Mouse (Mus musculus) intestine, postnatal 0 days (tissue): ENCODE measurements at regions not wholly inside any gene's neighbourhood (a gene's known extent, or its start where the extent isn't known, plus 50 kb on each side); places are given as distances from the start of the nearest gene placed in this dataset.

Experiments used
- ATAC-seq: fragments of 200-750 bp; cut with Nextera tagmentation; 2 replicates; pipeline ENCODE4 v1.8.0; 2017; ENCODE audit warnings: mild to moderate bottlenecking, moderate TSS enrichment, moderate library complexity
- H3K27ac ChIP-seq: fragments of 300-500 bp; sonication (generic); 2 replicates; pipeline ENCODE4 v1.5.1; 2014; ENCODE audit warnings: mild to moderate bottlenecking, low read depth, low read length, moderate library complexity
- H3K27me3 ChIP-seq: fragments of 300-500 bp; sonication (generic); replicated peaks from 2 replicates; pipeline ENCODE4 v1.6.1; 2014; ENCODE audit warnings: low read length, mixed read lengths; ENCODE audit not compliant: control insufficient read depth, insufficient read depth
- H3K36me3 ChIP-seq: fragments of 300-500 bp; sonication (generic); 2 replicates; pipeline ENCODE4 v1.6.1; 2014; ENCODE audit warnings: mild to moderate bottlenecking, moderate library complexity; ENCODE audit not compliant: control insufficient read depth, insufficient read depth
- H3K4me1 ChIP-seq: fragments of 300-500 bp; sonication (generic); replicated peaks from 2 replicates; pipeline ENCODE4 v1.6.1; 2014; ENCODE audit warnings: antibody characterized with exemption, low read length, mixed read lengths; ENCODE audit not compliant: control insufficient read depth, insufficient read depth
- H3K4me2 ChIP-seq: fragments of 300-500 bp; sonication (generic); replicated peaks from 2 replicates; pipeline ENCODE4 v1.6.1; 2014; ENCODE audit warnings: low read depth, mild to moderate bottlenecking, moderate library complexity
- H3K4me3 ChIP-seq: fragments of 300-500 bp; sonication (generic); 2 replicates; pipeline ENCODE4 v1.5.1; 2014; ENCODE audit warnings: low read depth, low read length
- H3K9ac ChIP-seq: fragments of 300-500 bp; sonication (generic); 2 replicates; pipeline ENCODE4 v1.6.1; 2014; ENCODE audit warnings: mild to moderate bottlenecking, low read depth, low read length
- H3K9me3 ChIP-seq: fragments of 300-500 bp; sonication (generic); 2 replicates; pipeline ENCODE4 v1.6.1; 2016; ENCODE audit warnings: mixed run types; ENCODE audit not compliant: control insufficient read depth
- CTCF ChIP-seq: sonication (generic); IDR thresholded peaks from 2 replicates; pipeline ENCODE4 v1.5.1; 2016; ENCODE audit warnings: low read depth, mild to moderate bottlenecking, control low read depth, antibody characterized with exemption, moderate library complexity
- WGBS: fragments of 180-500 bp; shearing (Covaris S2); extraction: QIAGEN DNeasy Blood & Tissue Kit; methylation state at CpG from one replicate; pipeline ENCODE4 v1.1.7; 2014; 5-methylcytosine and 5-hydroxymethylcytosine counted together

DNA sequence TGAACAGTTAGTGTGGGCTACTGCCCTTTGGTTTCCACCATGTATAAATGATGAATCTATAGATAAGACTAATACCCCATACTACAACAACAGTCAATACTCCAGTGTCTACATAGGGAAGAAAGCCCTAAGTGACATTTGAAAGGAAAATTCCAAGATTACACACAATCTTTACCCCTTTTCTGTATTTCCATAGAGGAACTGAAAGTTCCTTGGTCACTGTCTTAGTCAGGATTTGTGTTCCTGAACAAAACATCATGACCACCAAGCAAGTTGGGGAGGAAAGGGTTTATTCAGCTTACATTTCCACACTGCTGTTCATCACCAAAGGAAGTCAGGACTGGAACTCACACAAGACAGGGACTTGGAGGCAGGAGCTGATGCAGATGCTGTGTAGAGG, 332.7 kb upstream of the Adamts16 start:
- ATAC-seq = no peak
- H3K9me3 ChIP-seq = no peaks in the 10 kb centered on the region
- no peak overlapping the region for H3K4me3 ChIP-seq
- no peaks in the 10 kb centered on the region for H3K27me3 ChIP-seq
- no peaks in the 10 kb centered on the region for H3K36me3 ChIP-seq
- no peak overlapping the region for H3K9ac ChIP-seq
- no peak overlapping the region for H3K27ac ChIP-seq
- H3K4me1 ChIP-seq = no peaks in the 10 kb centered on the region
- TF ChIP-seq CTCF = no peak
- no peak overlapping the region for H3K4me2 ChIP-seq

DNA sequence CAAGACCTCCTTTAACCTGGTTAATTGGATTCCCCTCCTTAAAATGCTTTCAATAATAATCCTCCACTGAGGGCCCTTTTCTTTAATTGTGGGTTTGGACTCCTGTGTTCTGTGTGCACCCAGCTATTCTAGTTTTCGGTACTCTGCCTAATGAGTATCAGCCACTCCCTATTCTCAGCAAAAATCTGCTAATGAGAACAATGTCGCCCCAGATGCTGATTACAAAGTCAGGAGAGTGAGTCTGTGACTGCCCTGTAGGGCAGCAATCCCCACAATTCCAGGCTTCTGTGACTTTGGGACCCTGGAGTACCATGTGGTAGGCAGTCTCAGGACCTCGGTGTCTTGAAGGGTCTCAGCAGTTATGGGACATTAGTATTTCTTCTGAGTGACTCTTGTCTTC, 324.6 kb upstream of the Adamts16 start:
- Histone ChIP-seq H3K36me3 (no peaks in the 10 kb centered on the region), H3K9me3 (no peaks in the 10 kb centered on the region), H3K4me1 (no peaks in the 10 kb centered on the region), H3K9ac (no peak overlapping the region), H3K4me3 (no peak overlapping the region), H3K27ac (no peak overlapping the region), H3K4me2 (no peak overlapping the region), H3K27me3 (no peaks in the 10 kb centered on the region)
- WGBS = 62% methylated on average over 3 of the region's 3 CpGs
- TF ChIP-seq CTCF = no peak
- ATAC-seq = no peak

DNA sequence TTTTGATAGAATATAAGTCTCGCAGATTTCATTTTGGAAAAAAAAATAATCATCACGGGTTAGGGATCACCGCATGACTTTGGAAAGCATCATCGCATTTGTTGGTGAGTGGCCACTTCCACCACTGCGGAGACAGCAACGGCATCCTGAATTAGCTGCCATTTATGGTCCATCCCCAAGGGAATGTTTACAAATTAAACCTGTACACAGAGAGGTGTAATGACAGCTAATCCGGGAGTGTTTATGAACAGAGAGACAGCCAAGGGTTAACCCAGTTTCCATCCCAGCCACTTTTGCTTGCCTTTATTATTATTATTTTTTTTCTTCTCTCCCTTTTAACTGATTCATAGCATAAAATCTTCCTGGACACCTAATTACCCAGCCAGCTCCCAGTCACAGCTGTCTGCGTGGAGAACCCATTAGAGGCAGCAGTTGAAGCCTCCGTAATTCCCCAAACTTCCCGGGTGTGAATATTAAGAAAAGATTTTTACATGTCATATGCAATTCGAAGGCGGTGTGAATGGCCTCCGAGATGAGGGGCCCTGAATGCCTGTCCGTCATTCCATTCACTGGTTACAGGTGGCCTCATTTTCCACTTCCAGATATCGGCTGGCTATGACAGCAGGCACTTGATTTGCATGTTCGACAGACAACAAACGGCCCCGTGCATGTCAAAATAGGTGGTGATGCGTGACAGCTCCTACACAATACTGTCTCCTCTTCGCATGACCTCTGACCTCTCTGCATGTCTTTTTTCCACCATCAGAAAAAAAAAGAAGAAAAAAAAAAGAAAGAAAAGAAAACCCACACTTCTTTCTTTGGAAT, 323.7 kb upstream of the Adamts16 start:
- H3K27ac ChIP-seq = no peak overlapping the region
- no peaks in the 10 kb centered on the region for H3K36me3 ChIP-seq
- TF ChIP-seq CTCF = no peak
- H3K27me3 ChIP-seq = no peaks in the 10 kb centered on the region
- H3K9me3 ChIP-seq = no peaks in the 10 kb centered on the region
- no peak overlapping the region for H3K9ac ChIP-seq
- H3K4me2 ChIP-seq = no peak overlapping the region
- WGBS = 81% methylated on average over 20 of the region's 20 CpGs
- ATAC-seq = no peak
- no peak overlapping the region for H3K4me3 ChIP-seq
- H3K4me1 ChIP-seq = no peaks in the 10 kb centered on the region

DNA sequence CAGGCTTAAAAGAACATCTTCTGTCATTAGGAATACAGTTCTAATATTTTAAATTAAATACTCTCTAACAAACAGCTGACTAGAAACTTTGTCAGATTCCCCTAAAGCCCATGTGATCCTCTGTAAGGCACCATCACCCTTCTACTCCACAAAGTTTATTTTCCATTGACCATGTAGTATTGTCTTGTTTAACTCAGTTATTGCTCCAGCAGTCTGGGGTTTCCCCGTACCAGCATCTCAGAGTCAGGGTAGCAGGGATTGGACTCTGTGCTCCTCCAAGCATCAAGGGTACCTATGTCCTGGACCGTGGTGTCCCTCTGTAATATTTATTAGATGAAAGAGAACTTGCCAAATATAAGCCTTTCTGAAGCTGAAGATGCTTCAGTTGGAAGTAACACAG, 322.4 kb upstream of the Adamts16 start:
- WGBS = 80% methylated on average over 2 of the region's 2 CpGs
- no peak overlapping the region for H3K4me2 ChIP-seq
- H3K9me3 ChIP-seq = no peaks in the 10 kb centered on the region
- no peak overlapping the region for H3K9ac ChIP-seq
- no peaks in the 10 kb centered on the region for H3K27me3 ChIP-seq
- H3K36me3 ChIP-seq = no peaks in the 10 kb centered on the region
- no peak overlapping the region for H3K4me3 ChIP-seq
- no peak for ATAC-seq
- H3K27ac ChIP-seq = no peak overlapping the region
- no peaks in the 10 kb centered on the region for H3K4me1 ChIP-seq
- TF ChIP-seq CTCF = no peak

DNA sequence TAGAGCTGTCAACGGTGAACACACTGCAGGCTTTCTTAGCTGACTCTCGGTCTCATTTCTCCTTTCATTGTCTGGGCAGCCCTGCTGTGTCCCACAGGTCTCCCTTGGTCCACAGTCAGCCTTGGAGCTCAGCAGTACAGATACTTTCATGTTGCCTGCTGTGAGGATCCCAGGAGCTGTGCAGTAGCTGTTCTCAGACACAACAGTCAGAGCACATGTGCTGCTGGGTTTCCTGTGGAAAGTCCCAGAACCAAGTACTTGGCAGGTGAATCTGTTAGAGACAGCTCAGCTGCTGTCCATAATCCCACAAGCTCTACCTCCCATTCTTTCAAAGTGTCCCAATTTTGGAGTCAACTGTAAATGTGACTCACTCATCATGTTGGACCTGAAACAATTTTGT, 321.3 kb upstream of the Adamts16 start:
- Histone ChIP-seq H3K4me1 (no peaks in the 10 kb centered on the region), H3K9ac (no peak overlapping the region), H3K36me3 (no peaks in the 10 kb centered on the region), H3K27ac (no peak overlapping the region), H3K4me2 (no peak overlapping the region), H3K4me3 (no peak overlapping the region), H3K27me3 (no peaks in the 10 kb centered on the region), H3K9me3 (no peaks in the 10 kb centered on the region)
- no peak for ATAC-seq
- WGBS = 77% methylated on average over 2 of the region's 2 CpGs
- TF ChIP-seq CTCF = no peak

DNA sequence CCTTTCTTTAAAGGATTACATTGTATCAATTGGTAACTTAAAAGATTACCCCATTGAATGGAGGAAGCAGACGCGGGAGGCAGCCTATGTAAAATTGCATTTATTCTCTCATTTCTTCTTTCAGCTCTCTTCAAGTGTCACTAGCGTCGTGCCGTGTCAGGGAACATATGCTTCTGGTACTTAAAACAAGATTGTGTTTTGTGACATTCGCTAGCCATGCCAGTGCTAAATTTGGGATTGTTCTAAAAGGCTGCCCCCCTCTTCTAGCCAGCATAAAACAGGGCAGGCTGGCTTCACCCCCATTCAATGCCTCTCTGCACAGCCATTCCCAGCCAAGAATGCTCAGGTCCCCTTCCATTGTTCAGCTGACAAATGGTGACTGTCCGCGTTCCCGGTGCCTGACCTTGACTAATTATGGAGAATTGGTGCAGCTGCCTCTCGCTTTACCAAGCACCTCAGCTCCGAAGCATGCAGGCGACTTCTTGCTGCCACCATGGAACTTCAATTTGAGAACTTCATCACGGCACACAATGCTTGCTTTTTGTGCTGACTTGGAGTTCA, 316.8 kb upstream of the Adamts16 start:
- Histone ChIP-seq H3K4me1 (no peaks in the 10 kb centered on the region), H3K9ac (no peak overlapping the region), H3K36me3 (no peaks in the 10 kb centered on the region), H3K9me3 (no peaks in the 10 kb centered on the region), H3K27ac (no peak overlapping the region), H3K4me2 (no peak overlapping the region), H3K27me3 (no peaks in the 10 kb centered on the region), H3K4me3 (no peak overlapping the region)
- WGBS = 65% methylated on average over 13 of the region's 13 CpGs
- TF ChIP-seq CTCF = no peak
- no peak for ATAC-seq
